Mouse (Mus musculus) ES-E14 (cell line): ENCODE data around the gene Hcfc1.

Source experiments
- HCFC1 ChIP-seq: IDR thresholded peaks from 2 replicates; pipeline ENCODE4 v1.6.1; 2012; ENCODE audit warnings: low read length, inconsistent platforms, borderline replicate concordance; ENCODE audit not compliant: insufficient read depth
- MAFK ChIP-seq: IDR thresholded peaks from 2 replicates; pipeline ENCODE4 v1.6.1; 2014; ENCODE audit warnings: mild to moderate bottlenecking, low read depth, low read length, inconsistent platforms; ENCODE audit not compliant: insufficient read depth
- ZC3H11A ChIP-seq: IDR thresholded peaks from 2 replicates; pipeline ENCODE4 v1.6.1; 2012; ENCODE audit warnings: low read depth, mild to moderate bottlenecking, inconsistent platforms, low read length, borderline replicate concordance

- TF ChIP-seq HCFC1: no peak
- TF ChIP-seq MAFK: no peak
- no peak for TF ChIP-seq ZC3H11A
Observed at GRCm38 (mm10) chrX:73952603-73953002, 13.6 kb downstream of the Hcfc1 start.
